Mouse (Mus musculus) neutrophil, adult 5-6 weeks (primary cell): Measurements from ENCODE around the gene Uts2r. TPM values are rescaled to one million over a fixed set of nuclear protein-coding genes. Genes with fewer than 3 reads are reported as not detected.

Experiments
- total RNA-seq: library from RNA; stranded (forward); fragments of 200-1000 nt; gene quantifications from 2 replicates; pipeline ENCODE4 v1.2.3, GENCODE M21; 2017

Uts2r gene
- total RNA-seq, 1 experiment from 2014 or later, result not detected

Other genes starting within 250 kb of the Uts2r start
- 3.5 and 4.7 TPM in 2 replicates for gene Ccdc57, start 227.4 kb upstream of the Uts2r start, total RNA-seq
- 216 and 232 TPM in 2 replicates for gene Slc16a3, start 211.8 kb upstream of the Uts2r start, total RNA-seq
- 89.3 and 108 TPM in 2 replicates for gene Csnk1d, start 168.9 kb upstream of the Uts2r start, total RNA-seq
- 5.6 and 6.9 TPM in 2 replicates for gene Cd7, start 120.9 kb upstream of the Uts2r start, total RNA-seq
- gene Sectm1b, start 96.7 kb upstream of the Uts2r start, total RNA-seq, result not detected in 2 replicates
- not detected in 2 replicates for gene Sectm1a, start 79.1 kb upstream of the Uts2r start, total RNA-seq
- not detected in 2 replicates for gene Tex19.2, start 41.6 kb upstream of the Uts2r start, total RNA-seq
- gene Tex19.1, start 14.1 kb upstream of the Uts2r start, total RNA-seq, result not detected in 2 replicates
- 11.5 and 17.3 TPM in 2 replicates for gene Hexdc, start 44.2 kb downstream of the Uts2r start, total RNA-seq
- 5.4 and 6.6 TPM in 2 replicates for gene Ogfod3, start 44.4 kb downstream of the Uts2r start, total RNA-seq
- gene Cybc1, start 69.1 kb downstream of the Uts2r start, total RNA-seq, result 116 and 134 TPM in 2 replicates
- 71.0 and 76.1 TPM in 2 replicates for gene Narf, start 77.0 kb downstream of the Uts2r start, total RNA-seq
- 22.1 and 26.4 TPM in 2 replicates for gene Foxk2, start 99.7 kb downstream of the Uts2r start, total RNA-seq
- gene Wdr45b, start 194.2 kb downstream of the Uts2r start, total RNA-seq, result 51.9 and 56.8 TPM in 2 replicates
- gene Rab40b, start 228.0 kb downstream of the Uts2r start, total RNA-seq, result not detected in 2 replicates